Mouse (Mus musculus) thymus, postnatal 36 days (tissue): Measurements from ENCODE around the gene Cnot11.

Source experiments
- DNase-seq, 2 experiments: peaks; one replicate each; pipeline ENCODE4 v3.0.0; 2022; ENCODE audit warnings: mixed read lengths in 2 of 2

Cnot11 gene

DNA sequence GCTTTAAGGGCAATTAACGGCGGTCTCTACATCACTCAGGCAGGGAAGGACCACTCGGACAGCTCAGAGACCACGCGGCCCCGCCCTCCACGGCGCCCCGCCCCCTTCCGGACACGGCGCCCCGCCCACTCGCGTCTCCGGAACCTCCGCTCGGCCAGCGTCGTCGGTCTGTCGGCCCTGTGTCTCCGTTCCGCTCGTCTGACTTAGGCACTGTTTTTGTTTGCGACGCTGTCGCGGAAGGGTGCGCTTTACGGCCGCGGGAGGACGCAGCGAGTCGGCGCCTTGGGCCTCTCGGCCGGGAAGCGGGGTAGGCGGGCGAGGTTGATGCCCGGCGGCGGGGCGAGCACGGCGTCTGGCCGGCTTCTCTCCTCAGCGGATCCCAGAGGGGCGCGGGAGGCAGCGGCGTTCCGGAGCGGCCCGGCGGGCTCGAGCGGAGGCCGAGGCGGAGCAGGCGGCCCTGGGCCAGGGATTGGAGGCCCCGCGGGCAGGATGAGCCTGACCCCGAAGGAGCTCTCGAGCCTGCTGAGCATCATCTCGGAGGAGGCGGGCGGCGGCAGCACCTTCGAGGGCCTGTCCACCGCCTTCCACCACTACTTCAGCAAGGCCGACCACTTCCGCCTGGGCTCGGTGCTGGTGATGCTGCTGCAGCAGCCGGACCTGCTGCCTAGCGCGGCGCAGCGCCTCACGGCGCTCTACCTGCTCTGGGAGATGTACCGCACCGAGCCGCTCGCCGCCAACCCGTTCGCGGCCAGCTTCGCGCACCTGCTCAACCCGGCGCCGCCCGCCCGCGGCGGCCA lies 921 bp downstream of the Cnot11 start:
- peak; percentile 97 to 98 for DNase-seq

DNA sequence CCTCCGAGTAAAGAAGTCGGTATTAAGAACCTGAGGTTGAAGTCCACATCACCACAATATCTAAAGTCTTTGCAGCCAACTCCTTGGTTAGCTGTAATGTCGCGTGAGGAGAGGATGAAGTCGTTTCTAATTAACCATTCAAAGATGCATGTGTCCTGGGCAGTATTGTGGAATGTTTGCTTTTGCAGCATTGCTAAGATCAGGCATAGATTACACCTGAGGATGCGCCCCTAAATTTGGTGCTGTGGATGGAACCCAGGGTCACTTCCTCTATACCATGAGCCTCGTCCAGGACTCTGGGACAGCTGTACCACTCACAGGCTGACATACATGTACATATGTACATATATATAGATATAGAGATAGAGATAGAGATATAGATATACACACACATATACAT lies 1.9 kb downstream of the Cnot11 start:
- DNase-seq = no peak

DNA sequence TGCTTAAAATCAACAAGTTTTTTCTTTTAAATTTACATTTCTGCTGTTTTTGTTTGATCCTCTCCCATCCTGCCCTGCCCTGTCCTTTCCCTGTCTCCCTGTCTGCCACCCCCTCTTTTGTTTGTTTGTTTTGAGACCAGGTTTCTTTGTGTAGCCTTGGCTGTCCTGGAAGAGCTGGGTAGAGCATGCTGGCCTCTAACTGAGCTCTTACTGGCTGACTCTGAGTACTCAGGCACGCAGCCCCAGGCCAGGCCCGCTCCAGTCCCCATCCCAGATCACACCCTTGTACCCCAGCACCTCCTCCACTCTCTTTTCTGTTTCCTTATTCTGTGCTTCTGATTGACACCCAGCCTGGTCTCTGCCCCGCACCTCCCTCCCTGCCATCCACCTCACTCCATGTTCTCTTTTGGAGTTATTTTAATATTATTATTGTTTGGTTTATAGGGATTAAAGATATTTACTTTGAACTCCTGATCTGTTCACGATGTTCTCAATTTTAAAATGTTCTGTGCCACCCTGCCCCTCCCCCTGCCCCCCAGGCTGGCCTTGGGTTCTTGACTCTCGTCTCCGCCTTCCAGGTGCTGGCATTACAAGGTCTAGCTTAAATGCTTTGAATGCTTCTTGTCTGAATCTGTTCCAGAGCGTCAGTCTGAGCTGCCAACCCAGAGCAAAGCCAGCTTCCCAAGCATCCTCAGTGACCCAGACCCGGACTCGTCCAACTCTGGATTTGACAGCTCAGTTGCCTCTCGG lies 3.0 kb downstream of the Cnot11 start:
- no peak for DNase-seq

DNA sequence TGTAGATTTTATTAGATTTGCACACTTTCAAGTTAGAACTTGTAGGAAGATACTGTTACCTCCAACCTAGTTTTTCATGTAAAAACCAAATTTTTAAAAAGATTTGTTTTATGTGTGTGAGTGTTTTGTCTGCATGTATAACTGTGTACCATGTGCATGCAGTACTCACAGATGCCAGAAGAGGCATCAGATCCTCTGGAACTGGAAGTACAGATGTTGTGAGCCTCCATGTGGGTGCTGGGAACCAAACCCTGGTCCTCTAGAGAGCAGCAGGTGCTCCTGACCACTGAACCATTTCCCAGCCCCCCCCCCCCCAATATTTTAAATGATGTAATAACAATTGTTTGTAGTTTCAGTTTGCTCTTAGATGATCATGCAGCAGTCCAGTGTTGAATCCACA lies 5.8 kb downstream of the Cnot11 start:
- DNase-seq = no peak

DNA sequence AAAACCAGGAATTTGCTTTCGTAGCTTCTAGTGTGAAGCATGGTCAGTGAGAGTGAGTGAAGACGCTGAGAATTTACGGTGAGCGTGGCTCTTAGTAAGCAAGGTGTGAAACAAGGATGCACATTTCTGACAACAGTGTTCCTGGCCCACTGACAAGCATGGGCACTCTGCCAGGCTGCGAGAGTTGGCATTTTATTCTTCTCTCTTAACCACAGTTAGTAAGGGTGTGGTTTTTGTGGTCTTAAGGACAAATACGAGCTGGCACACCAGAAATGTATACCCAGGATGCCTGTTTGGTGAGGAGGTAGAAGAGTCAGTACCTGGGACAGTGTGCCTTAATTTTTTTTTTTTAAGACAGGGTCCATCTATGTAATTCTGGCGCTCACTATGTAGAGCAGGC lies 10.8 kb downstream of the Cnot11 start:
- no peak for DNase-seq

DNA sequence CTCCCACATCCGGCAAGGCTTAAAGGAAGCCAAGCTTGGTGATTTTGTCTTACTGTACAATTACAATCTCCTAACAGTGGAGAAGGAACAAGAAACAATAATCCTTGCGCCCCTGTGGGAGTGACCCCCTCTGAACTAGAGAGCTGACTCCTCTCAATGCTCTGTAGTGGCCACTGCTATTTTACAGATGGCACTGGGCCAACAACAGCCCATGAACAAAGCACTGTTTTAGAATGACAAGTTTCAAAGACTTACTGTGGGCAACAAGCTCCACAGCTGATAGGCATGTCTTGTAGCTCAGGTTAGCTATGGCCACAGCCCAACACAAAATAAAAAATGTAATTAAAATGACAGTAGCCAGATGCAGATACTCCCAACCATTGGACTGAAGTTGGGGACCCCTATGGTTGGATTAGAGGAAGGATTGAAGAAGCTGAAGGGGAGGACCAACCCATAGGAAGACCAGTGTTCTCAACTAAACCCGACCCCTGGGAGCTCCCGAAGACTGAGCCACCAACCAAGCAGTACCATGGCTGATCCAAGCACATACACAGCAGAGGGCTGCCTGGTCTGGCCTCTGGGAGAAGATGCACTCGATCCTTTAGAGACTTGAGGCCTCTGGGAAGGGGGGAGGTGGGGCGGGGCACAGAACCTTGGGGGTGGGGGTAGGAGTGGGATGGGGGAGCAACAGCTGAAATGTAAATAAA lies 11.5 kb downstream of the Cnot11 start:
- DNase-seq = no peak

DNA sequence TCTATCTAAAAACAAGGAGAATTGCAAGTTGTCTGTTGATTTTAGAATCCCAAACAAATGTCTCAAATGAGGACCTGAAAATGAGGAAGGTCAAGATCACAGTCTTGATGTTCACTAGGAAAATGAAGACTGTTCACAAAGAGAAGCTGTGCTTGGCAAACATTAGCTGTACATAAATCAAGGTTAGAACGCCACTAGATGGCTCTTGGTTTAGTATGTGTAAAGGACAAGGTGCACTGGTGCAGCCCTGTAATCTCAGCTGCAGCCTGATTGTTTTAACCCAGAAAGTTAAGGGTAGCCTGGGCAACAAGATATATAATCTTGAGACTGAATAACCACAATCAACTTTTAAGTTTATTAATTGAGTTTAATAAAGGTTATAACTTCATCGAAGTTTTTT lies 12.4 kb downstream of the Cnot11 start:
- DNase-seq = no peak

DNA sequence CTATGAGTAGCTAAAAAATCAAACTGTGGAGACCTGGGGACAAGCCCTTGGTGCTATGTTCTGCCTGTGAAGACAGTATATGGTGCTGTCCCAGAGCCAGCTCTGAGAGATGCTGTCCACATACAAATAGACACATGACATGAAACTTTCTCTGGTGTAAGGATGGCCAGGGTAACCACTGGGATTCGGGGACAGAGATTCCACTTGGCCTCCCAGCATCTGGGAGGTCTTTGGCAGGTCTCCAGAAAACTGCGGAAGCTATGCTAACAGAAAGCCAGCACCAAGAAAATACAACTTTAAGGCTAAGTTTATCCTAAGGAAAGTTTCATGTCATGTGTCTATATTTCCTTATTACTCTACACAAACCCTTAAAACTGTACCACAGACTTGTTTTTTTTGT lies 15.0 kb downstream of the Cnot11 start:
- DNase-seq = no peak

DNA sequence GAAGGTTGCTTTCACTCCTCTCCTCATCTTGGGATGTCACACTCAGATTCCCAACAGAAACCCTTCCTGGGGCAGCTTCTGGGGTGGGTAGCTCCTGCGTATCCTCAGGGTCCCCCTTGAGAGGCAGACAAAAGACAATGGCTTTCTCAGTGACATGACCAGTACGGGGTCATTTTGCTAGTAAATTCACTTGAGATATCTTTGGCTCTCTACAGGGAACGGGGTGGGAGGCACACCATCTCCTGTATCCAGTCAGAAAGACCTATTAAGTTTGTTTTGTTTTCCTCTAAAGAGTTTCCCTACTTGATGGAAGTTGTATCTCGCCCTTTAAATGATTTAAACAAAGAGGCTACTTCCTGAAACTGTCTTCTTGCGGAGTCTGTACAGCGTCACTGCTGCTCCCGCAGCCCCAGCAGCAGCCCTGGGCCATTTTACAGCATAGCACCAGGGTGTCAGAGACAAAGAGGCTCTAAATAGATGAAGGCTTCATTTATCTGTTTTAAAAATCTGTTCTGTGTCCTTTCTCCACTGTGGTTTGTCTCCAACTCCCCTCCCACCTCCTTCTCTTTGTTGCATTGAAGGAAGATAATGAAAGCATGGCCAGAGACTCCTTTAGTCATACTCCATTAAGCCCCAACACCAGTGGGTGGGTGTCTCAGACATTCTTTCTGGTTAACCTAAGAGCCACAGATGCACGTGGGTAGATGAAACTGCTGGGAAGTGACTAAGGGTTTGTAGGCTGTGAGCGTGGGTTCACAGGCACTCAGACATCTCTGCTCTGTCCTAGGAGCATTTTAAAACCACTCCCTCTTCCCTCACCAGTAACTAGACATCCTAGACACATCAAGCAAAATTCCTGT lies 21.0 kb downstream of the Cnot11 start:
- no peak for DNase-seq

DNA sequence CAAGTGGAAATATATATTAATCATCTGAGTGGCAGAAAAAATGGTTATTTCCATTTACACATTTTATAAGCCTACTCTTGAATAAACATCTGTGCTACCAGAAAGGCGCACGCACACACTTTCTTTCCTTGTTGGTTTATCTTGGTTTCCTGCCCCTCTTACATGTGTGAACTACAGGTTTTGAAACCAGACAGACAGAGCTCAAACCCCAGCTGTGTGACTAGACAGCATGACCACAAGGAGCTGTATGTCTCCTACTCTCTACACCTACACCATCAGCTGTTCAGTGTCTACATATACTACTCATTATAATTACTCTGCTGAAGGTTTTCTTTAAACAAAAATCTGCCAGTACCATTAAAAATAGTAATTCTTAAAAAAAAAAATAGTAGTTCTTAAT lies 24.2 kb downstream of the Cnot11 start:
- DNase-seq = peak in 1 of 2 experiments; percentile 25

DNA sequence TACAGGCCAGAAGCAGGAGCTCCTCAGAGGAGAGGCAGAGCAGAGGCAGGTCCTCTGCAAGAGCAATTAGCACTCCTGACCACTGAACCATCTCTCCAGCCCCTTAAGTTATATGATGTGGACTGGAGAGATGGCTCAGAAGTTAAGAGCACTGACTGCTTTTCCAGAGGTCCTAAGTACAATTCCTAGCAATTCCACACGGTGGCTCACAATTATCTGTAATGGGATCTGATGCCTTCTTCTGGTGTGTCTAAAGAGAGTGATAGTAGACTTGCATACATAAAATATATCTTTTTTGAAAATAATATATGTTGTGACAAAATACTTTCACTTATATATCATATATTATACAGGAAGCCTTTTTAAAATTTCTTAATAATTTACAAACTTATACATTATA lies 27.1 kb downstream of the Cnot11 start:
- DNase-seq = no peak

DNA sequence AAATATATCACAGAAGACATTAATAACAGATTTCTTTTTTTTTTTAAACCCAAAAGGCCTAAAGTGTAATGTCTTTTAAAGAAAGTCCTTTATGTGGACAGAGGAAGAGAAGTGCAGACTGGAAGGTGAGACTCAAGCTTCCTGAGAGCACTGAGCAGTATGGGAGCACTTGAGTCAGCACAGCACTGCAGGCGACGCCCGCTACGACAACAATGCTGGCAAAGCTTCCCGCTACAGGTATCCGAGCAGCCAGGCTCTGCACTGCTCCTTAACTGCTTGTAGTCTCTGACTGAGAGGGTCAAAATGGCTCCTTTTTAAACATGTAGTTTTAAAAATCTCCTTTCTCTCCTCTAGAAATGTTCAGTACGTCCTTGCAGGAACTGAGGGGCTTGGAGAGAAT lies 28.4 kb downstream of the Cnot11 start:
- no peak for DNase-seq

DNA sequence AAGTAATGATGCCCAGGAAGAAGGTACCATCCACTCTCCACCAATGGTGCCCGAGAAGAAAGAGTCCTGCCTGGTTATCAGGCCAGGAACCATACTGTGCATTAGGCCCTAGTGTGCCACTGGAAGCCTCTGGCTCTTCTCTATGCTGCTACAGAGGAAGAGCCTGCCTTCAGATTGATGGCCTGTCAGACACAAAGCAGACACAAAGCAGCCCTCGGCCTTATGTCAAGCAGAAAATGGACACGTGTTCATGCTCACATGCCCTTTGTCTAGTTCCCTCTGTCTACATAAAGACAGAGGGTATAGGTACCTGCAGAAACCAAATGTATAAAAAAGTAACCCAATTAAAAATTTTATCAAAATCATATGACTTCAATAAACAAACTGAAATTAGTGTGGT lies 29.8 kb downstream of the Cnot11 start:
- DNase-seq = no peak

DNA sequence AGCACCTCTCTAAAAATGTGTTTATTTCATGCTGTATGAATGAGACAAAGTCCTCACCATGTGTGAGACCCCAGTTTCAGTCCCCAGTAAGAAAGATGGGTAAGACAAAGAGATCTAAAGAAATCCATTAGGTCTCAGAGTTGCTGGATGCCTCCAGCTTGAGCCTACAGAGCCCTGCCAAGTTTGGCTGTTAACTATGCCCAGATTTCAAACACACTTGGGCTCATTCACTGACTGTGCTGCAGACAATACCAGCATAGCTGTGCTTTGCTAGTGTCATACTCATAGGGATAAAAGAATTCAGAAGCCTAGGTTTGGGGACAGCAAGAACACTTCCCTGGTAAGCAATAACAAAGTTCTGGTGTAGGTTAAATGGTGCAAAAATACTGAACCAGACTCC lies 33.3 kb downstream of the Cnot11 start:
- no peak for DNase-seq

DNA sequence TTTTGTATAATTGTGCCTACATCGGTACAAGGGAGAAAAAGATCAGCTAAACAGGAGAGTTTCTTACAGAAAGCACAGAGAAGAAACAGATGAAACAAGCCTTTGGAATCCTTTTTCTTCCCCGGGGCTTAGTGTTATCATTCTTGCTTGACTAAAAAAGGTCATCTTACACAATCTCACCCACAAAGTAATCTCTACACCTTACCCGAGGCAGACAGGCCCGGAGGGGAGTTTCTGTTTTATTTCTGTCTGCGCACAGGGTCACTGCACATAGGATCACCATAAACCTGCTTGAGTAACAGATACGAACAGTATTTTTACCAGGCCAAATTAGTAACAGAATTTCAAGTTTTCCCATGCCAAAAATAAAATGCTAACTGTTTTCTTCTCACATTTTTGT lies 36.9 kb downstream of the Cnot11 start:
- no peak for DNase-seq

DNA sequence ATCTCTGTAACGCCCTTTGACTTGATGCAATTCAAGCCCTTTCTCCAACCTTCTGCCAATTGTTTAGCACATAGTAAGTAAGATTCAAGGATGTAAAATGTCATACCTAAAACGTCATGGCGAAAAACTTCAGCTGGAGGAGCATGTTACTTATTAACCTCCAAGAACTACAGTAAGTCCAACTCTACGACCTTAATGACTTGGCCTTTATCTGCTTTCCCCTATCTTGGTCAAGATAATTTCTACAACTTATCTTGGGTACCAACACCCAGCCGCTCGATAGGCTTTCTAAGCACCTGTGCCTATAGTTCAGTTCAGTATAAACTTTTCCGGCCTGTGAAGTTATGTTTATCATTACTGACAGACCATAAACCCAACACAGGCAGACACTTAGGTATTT lies 39.1 kb downstream of the Cnot11 start:
- DNase-seq = no peak

DNA sequence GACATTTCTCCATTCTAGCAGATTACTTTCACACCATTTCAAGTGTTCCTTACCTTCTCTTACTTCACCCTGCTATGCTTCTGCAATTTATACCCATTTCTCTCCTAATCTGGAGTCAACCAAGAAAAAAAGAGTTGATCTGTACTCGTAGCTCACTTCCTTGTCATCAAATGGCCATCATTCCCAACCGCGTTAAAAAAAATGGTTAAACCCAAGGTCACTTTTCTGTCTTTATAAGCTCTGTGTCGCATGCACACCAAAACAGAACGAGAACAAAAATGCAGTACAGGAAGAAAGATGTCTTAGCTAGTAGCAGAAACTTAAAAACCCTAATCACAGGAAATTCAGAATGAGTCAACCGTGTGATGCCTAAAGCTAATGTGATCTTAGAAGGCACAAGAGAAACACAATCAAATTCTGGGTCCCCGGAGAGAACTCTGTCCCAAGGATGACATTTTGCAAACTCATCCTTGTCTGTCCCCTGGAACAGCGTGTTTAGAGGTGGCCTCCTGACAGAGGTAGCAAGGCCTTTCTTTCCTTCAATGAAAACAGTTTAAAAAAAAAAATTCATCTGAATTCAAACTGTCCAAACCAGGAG lies 41.1 kb downstream of the Cnot11 start:
- no peak for DNase-seq

DNA sequence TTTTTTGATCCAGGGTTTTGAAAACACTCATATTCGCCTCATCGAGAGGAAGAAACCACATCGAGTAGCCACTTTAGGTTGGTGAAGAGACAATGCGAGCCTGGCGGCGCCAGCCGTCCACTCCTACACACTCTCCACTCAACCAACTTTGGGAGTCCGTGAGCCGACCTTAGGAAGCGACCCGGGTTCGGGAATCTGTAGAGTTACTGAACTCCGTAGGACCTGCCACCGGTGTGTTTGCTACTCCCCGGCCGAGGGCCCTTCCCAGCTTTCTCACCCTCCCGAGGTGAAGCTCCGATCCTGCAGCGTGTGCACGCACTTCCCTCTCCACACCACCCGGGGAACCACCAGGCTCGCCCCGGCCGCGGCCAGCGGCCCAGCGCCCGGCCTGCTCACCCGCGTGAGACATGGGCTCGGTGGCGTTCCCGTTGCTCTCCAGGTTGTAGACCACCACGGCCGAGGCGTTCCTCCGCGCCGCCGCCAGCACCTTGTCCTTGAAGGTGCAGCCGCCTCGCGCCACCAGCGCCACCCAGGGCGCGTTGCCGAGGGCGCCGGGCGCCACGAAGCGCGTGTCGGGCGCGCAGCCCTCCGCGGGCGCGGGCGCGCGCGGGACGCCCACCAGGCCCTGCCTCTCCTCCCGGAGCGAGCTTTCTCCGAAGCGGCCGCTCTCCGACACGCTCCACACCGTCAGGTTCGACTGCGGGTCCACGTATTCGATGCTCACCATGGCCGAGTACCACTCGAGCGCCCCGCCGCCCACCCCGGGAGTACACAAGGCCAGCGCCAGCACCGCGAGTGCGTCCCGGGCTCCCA lies 41.8 kb downstream of the Cnot11 start:
- DNase-seq = peak; percentile 74 to 78

DNA sequence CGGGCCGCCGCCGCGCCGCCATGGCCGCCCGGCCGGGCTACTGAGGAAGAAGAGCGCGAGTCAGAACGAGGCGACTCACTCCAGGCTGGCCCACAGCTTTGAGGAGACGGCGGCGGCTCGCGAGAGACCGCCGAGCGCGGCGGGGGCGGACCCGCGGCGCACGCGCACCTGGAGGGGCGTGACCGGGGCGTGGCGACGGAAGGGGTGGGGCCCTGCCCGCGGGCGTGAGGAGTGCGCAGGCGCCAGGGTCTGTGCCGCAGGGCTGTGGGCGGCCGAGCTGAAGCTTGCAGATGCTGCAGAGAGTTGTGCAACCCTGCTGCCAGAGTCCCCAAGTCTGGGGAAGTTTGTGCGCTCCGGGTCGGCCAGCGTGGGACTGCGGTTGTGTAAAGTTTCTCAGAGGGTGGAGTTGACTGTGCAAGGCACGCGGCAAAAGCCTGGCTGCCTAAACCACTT lies 42.5 kb downstream of the Cnot11 start, which contains the start of gene Rnf149:
Gene Rnf149, minus strand, starts transcription at position 153 of the 453 bp plus-strand sequence.
- peak; percentile 98 to 99 for DNase-seq

DNA sequence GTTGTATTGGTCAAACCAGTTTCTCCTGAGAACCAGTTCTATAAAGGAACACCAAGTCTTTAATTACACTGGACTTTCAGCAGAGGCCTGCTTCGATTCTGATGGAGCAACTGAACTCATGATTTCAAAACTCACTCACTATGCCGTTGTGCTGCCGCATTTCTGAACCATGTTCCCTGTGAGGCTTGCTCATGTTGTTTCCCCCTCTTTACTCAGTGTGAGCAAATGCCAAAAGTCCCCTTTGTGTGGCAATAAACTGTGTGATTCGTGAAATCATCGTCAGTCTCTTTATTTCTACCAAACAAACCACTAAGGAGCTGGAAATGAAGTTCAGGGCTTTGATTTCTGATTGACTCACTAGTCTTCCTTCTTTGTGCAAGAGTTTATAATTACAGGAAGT lies 43.7 kb downstream of the Cnot11 start:
- DNase-seq = no peak

DNA sequence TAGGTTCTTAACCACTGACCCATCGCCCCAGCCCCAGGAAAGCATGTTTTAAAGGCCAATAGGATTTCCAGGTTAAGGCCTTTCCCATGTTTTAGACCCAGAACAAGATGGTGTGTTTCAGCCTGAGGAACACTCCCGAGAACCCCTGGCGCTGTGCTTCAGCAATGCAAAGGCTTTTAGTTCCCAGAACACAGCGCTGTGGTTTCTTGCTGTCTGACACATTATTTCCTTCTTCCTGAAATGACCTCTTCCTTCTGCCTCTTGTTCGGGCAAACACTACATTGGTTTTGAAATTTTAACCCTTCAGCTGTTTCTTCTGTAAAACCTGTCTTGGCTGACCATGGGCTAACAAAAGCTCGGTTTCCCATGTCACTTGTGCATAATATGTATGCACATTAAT lies 44.3 kb downstream of the Cnot11 start:
- no peak for DNase-seq
